Mouse (Mus musculus) testis, adult 2 months (tissue): ENCODE data around the gene Capn10. TPM values are rescaled to one million over a fixed set of nuclear protein-coding genes. Genes with fewer than 3 reads are reported as not detected.

ENCODE experiments used
- H3K27ac ChIP-seq: fragments of 200-500 bp; 2 replicates; pipeline ENCODE4 v1.5.1; 2012; ENCODE audit warnings: low read depth, low read length; ENCODE audit not compliant: control insufficient read depth, insufficient read depth
- H3K27me3 ChIP-seq: fragments of 200-500 bp; 2 replicates; pipeline ENCODE4 v1.6.1; 2012; ENCODE audit warnings: mild to moderate bottlenecking, low read length, moderate library complexity; ENCODE audit not compliant: control insufficient read depth, insufficient read depth
- H3K36me3 ChIP-seq: fragments of 200-500 bp; 2 replicates; pipeline ENCODE4 v1.6.1; 2012; ENCODE audit warnings: mild to moderate bottlenecking, low read length; ENCODE audit not compliant: control insufficient read depth, insufficient read depth
- H3K4me1 ChIP-seq: fragments of 200-500 bp; 2 replicates; pipeline ENCODE4 v1.6.1; 2012; ENCODE audit warnings: low read length; ENCODE audit not compliant: control insufficient read depth, insufficient read depth
- H3K4me3 ChIP-seq: fragments of 200-500 bp; 2 replicates; pipeline ENCODE4 v1.5.1; 2012; ENCODE audit warnings: low read depth, mild to moderate bottlenecking, low read length, moderate library complexity, mixed read lengths; ENCODE audit not compliant: control insufficient read depth
- CTCF ChIP-seq: fragments of 200-500 bp; IDR thresholded peaks from 2 replicates; pipeline ENCODE4 v1.5.1; 2012; ENCODE audit warnings: low read depth, mild to moderate bottlenecking, inconsistent platforms, low read length, moderate library complexity; ENCODE audit not compliant: control insufficient read depth, insufficient read depth, insufficient replicate concordance
- POLR2A ChIP-seq: fragments of 200-500 bp; IDR thresholded peaks from 2 replicates; pipeline ENCODE4 v1.6.1; 2012; ENCODE audit warnings: low read depth, mild to moderate bottlenecking, inconsistent platforms, low read length, moderate library complexity; ENCODE audit not compliant: control insufficient read depth
- polyA plus RNA-seq: library from polyadenylated mRNA; depleted of rRNA; stranded (reverse); fragments of >200 nt; gene quantifications from 2 replicates; pipeline ENCODE4 v1.2.3, GENCODE M21; 2012

Capn10 gene
- polyA plus RNA-seq, 1 experiment: 31.9 TPM

DNA sequence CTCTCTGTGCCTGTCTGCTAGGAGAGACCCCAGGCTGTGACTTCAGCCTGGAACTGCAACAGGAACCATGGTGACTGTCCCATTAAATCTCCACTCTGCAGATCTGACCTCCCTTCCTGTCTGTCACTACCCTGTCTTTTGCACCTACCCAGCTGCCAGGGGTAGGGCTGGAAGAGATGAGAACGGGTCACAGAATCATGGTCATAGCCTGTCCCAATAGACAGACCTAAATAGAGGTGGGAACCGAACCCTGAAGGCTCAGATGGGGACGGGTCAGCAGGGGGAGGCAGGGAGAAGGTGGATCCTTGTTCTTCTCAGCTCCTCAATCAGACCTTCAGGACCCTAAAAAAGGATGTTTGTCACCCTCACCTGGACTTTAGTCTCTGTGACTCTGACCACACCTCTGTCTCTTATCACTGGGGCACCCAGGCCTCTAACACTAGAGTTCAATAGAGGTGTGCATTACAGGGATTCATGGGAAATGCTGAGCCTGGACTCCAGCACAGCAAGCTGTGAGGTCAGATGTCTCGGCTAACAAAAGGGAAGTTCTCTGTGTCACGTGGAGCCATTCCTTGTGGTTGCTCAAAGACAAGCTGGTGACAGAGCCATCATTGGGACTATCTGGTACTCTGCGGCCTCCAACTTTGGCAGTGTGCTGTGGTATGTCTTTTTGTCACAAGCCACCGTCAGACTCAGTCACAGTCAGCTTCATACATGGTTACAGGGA lies 13.5 kb upstream of the Capn10 start:
- Histone ChIP-seq H3K4me3 (no peak overlapping the region), H3K36me3 (no peaks in the 10 kb centered on the region), H3K4me1 (no peaks in the 10 kb centered on the region), H3K27me3 (no peaks in the 10 kb centered on the region), H3K27ac (no peak overlapping the region)
- TF ChIP-seq POLR2A: no peak
- TF ChIP-seq CTCF: no peak

DNA sequence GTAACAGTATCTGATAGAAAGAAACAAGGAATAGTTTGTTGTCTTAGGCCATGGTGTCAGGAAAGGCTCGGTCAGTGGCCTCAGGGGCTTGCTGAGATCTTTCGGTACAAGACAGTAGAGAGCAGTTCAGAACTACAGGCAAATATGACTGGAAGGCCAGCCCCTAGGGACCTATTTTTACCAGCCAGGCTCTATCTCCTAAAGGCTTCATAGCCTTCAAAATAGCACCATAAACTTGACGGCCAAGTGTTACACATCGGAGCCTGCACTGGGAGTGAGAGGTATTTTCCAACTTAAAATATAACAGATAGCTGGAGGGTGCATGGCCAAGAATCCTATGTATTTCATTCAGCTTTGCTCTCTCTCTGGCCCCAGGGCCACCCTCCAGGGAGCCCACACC lies 12.7 kb upstream of the Capn10 start:
- H3K27me3 ChIP-seq: no peaks in the 10 kb centered on the region
- TF ChIP-seq POLR2A (no peak), CTCF (no peak)

DNA sequence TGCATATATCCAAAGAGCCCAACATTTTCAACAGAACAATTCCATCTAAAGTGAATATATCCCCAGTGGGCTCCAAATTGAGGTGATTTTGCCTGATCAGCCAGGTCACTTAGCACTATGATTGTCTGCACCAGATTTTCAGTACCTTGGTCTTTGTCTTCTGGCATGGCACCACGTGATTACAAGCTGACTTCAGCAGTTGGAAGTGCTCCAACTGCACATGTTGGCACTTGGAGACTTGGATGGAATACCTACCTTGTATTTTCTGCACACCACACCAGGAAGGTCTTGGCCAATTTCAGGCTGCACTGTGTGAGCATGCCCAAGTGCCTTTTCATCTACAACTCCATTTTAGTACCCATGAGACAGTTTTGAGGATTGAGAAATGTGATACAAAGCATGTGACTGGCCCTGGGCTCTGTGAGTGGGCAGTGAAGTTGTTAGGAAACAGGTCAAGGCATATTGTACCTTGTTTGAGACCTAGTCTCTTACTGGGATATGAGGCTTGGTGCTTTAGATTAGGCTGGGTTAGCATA lies 3.9 kb upstream of the Capn10 start:
- H3K4me1 ChIP-seq: peaks cover 6% of the 10 kb centered on the region
- no peak overlapping the region for H3K27ac ChIP-seq
- no peaks in the 10 kb centered on the region for H3K27me3 ChIP-seq
- H3K36me3 ChIP-seq: no peaks in the 10 kb centered on the region
- TF ChIP-seq POLR2A (no peak), CTCF (no peak)
- H3K4me3 ChIP-seq: no peak overlapping the region

More for the DNA sequence above, 12.7 kb upstream of the Capn10 start:
- no peak overlapping the region for H3K4me3 ChIP-seq
- H3K36me3 ChIP-seq: no peaks in the 10 kb centered on the region
- no peak overlapping the region for H3K27ac ChIP-seq
- H3K4me1 ChIP-seq: no peaks in the 10 kb centered on the region

DNA sequence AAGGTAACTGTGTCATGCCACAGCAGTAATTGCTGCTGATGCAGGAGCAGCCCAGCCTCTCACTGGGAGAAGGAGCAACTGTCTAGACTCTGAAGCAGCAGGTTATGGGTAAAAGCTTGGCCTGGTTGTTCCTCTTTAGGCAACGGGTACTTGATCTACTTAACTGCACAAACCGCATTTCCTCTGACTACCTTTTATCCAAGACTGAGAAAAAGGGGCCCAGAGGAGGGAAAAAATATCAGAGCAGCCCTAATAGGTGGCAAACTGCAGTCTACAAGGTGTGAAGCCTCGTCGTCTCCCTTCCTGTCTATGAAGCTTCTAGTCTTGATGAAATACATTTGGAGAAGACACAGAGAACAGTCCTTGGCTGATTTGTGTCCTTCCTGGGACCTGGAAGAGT lies 565 bp upstream of the Capn10 start:
- Histone ChIP-seq H3K36me3 (no peaks in the 10 kb centered on the region; the same call in 1 of the 2 replicates), H3K27me3 (no peaks in the 10 kb centered on the region), H3K4me1 (peaks cover 9% of the 10 kb centered on the region), H3K27ac (peak overlapping the region; percentile 94), H3K4me3 (peak overlapping the region; percentile 87)
- no peak for TF ChIP-seq CTCF
- TF ChIP-seq POLR2A: no peak

DNA sequence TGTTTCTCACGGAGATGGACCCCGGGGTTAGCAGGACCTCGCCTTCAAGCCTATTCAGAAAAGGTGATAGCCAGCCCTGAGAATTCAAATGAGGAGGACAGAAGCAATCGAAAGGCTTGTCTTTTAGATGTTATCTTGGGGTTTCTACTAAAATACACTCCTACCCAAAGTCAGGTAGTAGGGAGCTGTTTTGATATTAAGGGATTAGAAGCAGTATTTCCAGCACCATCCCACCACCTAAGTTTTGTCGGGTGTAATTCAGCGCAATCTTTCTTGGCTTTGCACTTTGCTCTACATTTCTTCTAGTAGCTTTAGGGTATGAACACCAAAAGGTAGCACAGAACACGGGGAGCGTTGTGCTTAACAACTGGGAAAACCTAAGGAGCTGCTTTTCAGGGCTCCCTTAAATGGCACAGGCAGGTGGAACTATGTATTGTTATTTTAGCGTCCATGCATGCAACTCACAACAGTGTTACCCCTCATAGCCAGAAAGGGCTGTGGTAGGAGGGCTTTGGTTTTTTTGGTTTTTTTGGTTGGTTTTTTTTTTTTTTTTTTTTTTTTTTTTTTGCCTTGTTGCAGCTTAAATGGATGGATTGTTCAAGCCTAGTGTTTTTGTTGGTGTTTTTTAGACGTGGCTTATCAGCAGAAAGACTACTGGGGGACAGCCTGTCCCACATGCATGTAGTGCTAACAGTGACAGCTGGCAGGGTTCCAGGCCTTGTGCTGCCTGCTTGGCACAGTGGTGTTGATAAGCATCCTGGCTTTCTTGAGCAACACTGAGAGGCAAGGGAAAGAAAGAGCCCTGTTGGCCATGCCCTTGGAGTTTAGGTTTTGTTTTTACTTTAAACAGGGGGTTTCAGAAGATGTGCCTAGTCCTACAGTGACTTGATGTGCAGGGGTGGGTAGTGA lies 1.1 kb downstream of the Capn10 start:
- Histone ChIP-seq H3K27ac (peak overlapping the region; percentile 79), H3K4me1 (peaks cover 9% of the 10 kb centered on the region), H3K4me3 (peak overlapping the region; percentile 87), H3K27me3 (no peaks in the 10 kb centered on the region), H3K36me3 (peaks cover 4% of the 10 kb centered on the region)
- TF ChIP-seq CTCF (no peak), POLR2A (no peak)

DNA sequence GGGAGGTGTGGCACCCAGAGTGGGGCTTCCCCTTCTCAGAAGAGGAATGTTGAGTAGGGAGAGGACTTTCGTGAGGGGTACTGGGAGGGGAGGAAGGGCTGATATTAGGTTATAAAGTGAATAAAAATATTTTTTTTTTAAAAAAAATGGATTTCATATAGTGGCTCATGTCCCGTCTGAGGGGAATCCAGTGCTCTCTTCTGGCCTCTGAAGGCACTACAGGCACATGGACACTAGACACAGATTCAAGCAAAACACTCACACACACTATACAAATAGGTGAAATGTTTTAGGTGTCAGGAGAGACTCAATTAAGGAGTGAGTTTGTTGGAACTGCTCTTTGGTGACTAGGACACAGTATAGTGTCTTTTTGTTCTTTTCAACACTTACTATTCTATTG lies 1.8 kb downstream of the Capn10 start:
- no peak for TF ChIP-seq POLR2A
- TF ChIP-seq CTCF: no peak
- no peak overlapping the region for H3K27ac ChIP-seq
- H3K27me3 ChIP-seq: no peaks in the 10 kb centered on the region
- peak overlapping the region; percentile 61 for H3K4me3 ChIP-seq
- peaks cover 6% of the 10 kb centered on the region for H3K36me3 ChIP-seq
- peaks cover 9% of the 10 kb centered on the region for H3K4me1 ChIP-seq

DNA sequence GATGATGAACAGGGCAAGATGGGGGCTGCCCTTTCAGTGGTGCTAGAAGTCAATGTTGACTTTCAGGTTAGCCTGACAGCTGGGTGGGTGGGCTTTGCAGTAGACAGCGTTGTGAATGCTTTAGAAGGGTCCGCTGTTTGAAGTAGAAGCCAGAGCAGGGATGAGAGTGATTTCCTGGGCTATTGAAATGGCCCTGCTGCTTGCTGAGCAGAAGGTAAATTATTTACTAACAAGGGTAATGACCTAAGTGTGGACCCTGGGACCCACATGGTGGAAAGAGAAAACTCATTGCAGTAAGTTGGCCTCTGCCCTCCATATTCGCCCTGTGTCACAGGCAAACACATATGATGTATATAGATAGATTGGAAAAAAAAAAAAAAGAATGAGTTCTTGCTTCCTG lies 2.3 kb downstream of the Capn10 start:
- TF ChIP-seq CTCF (no peak), POLR2A (no peak)
- Histone ChIP-seq H3K4me3 (peak overlapping the region; percentile 12; the same call in 1 of the 2 replicates), H3K36me3 (peaks cover 8% of the 10 kb centered on the region), H3K4me1 (peaks cover 9% of the 10 kb centered on the region), H3K27ac (no peak overlapping the region), H3K27me3 (no peaks in the 10 kb centered on the region)
